Mouse (Mus musculus) forebrain, embryonic 15.5 days (tissue): ENCODE results near the gene Thoc7. TPM values are rescaled to one million over a fixed set of nuclear protein-coding genes. Genes with fewer than 3 reads are reported as not detected.

ENCODE experiments used
- ATAC-seq: fragments of 200-750 bp; cut with Nextera tagmentation; replicated peaks from 2 replicates; pipeline ENCODE4 v1.8.0; 2017; ENCODE audit warnings: mild to moderate bottlenecking, moderate TSS enrichment, moderate library complexity
- H3K27ac ChIP-seq: fragments of 300-500 bp; sonication (generic); replicated peaks from 2 replicates; pipeline ENCODE4 v1.5.1; 2015; ENCODE audit warnings: mild to moderate bottlenecking, inconsistent platforms
- H3K27me3 ChIP-seq: fragments of 300-500 bp; sonication (generic); 2 replicates; pipeline ENCODE4 v1.6.1; 2015; ENCODE audit warnings: inconsistent platforms
- H3K36me3 ChIP-seq: fragments of 300-500 bp; sonication (generic); 2 replicates; pipeline ENCODE4 v1.6.1; 2015; ENCODE audit warnings: mild to moderate bottlenecking, inconsistent platforms
- H3K4me1 ChIP-seq: fragments of 300-500 bp; sonication (generic); 2 replicates; pipeline ENCODE4 v1.6.1; 2015; ENCODE audit warnings: inconsistent platforms
- H3K4me2 ChIP-seq: fragments of 300-500 bp; sonication (generic); replicated peaks from 2 replicates; pipeline ENCODE4 v1.6.1; 2015; ENCODE audit warnings: mild to moderate bottlenecking, inconsistent platforms
- H3K4me3 ChIP-seq: fragments of 300-500 bp; sonication (generic); 2 replicates; pipeline ENCODE4 v1.5.1; 2015; ENCODE audit warnings: mild to moderate bottlenecking, inconsistent platforms
- H3K9ac ChIP-seq: fragments of 300-500 bp; sonication (generic); replicated peaks from 2 replicates; pipeline ENCODE4 v1.6.1; 2015; ENCODE audit warnings: mild to moderate bottlenecking, inconsistent platforms
- H3K9me3 ChIP-seq: fragments of 300-500 bp; sonication (generic); 2 replicates; pipeline ENCODE4 v1.6.1; 2016; ENCODE audit warnings: inconsistent platforms
- WGBS: fragments of 180-500 bp; shearing (Covaris S2); methylation state at CpG from one replicate; pipeline ENCODE4 v1.1.7; 2015; ENCODE audit warnings: mixed read lengths; 5-methylcytosine and 5-hydroxymethylcytosine counted together
- polyA plus RNA-seq: library from polyadenylated mRNA; unstranded; fragments of >200 nt; fragmentation: Nextera tagmentation; extraction: Ambion mirVana; gene quantifications from 2 replicates; pipeline ENCODE4 v1.2.1, GENCODE M21; 2015

Gene Thoc7
- polyA plus RNA-seq, 1 experiment from 2014 or later, result 168 TPM

GRCm38 (mm10) chr14:13917208-13917607 lies 44.4 kb downstream of the Thoc7 start:
- no peaks in the 10 kb centered on the region for H3K4me1 ChIP-seq
- H3K9me3 ChIP-seq, result no peaks in the 10 kb centered on the region
- no peak overlapping the region for H3K4me3 ChIP-seq
- H3K27me3 ChIP-seq, result no peaks in the 10 kb centered on the region
- ATAC-seq, result peak; percentile 38; the same call in 1 of the 2 replicates
- 86% methylated on average over 10 of the region's 10 CpGs for WGBS
- no peak overlapping the region for H3K9ac ChIP-seq
- H3K36me3 ChIP-seq, result no peaks in the 10 kb centered on the region
- no peak overlapping the region for H3K27ac ChIP-seq
- H3K4me2 ChIP-seq, result no peak overlapping the region

GRCm38 (mm10) chr14:13915207-13915606 lies 46.4 kb downstream of the Thoc7 start:
- Histone ChIP-seq H3K9ac (no peak overlapping the region), H3K9me3 (no peaks in the 10 kb centered on the region), H3K27ac (no peak overlapping the region), H3K36me3 (no peaks in the 10 kb centered on the region), H3K4me1 (no peaks in the 10 kb centered on the region), H3K27me3 (no peaks in the 10 kb centered on the region), H3K4me2 (no peak overlapping the region), H3K4me3 (no peak overlapping the region)
- WGBS, result 60% methylated on average over 4 of the region's 4 CpGs
- no peak for ATAC-seq

- ATAC-seq, result no peak
Measured at GRCm38 (mm10) chr14:13914387-13915082, 47.1 kb downstream of the Thoc7 start, which contains the start of gene Gm281. Gene Gm281, minus strand, starts transcription at chr14:13914478.

GRCm38 (mm10) chr14:13910148-13910547 lies 51.5 kb downstream of the Thoc7 start:
- ATAC-seq, result no peak
- WGBS, result 91% methylated on average over 2 of the region's 2 CpGs
- Histone ChIP-seq H3K27me3 (no peaks in the 10 kb centered on the region), H3K9me3 (no peaks in the 10 kb centered on the region), H3K4me3 (no peak overlapping the region), H3K4me2 (no peak overlapping the region), H3K4me1 (no peaks in the 10 kb centered on the region), H3K36me3 (no peaks in the 10 kb centered on the region), H3K9ac (no peak overlapping the region), H3K27ac (no peak overlapping the region)

More at GRCm38 (mm10) chr14:13914387-13915082, 47.1 kb downstream of the Thoc7 start, which contains the start of gene Gm281:
- Histone ChIP-seq H3K27ac (no peak within 1 kb of the TSS), H3K27me3 (no peaks in the 10 kb centered on the region), H3K4me1 (no peaks in the 10 kb centered on the region), H3K36me3 (no peaks in the 10 kb centered on the region), H3K4me3 (no peak within 1 kb of the TSS), H3K9me3 (no peaks in the 10 kb centered on the region), H3K4me2 (no peak within 1 kb of the TSS), H3K9ac (no peak within 1 kb of the TSS)
- WGBS, result 29% methylated on average over 1 of the region's 1 CpGs

- Histone ChIP-seq H3K27ac (no peak overlapping the region), H3K36me3 (no peaks in the 10 kb centered on the region), H3K4me1 (no peaks in the 10 kb centered on the region), H3K4me3 (no peak overlapping the region), H3K4me2 (no peak overlapping the region), H3K27me3 (no peaks in the 10 kb centered on the region), H3K9me3 (no peaks in the 10 kb centered on the region), H3K9ac (no peak overlapping the region)
- WGBS, result 90% methylated on average over 7 of the region's 7 CpGs
- ATAC-seq, result no peak
Measured at GRCm38 (mm10) chr14:13907145-13907544, 54.5 kb downstream of the Thoc7 start.

GRCm38 (mm10) chr14:13906461-13906860 lies 55.2 kb downstream of the Thoc7 start:
- Histone ChIP-seq H3K4me1 (peaks cover 2% of the 10 kb centered on the region; the same call in 1 of the 2 replicates), H3K9ac (no peak overlapping the region), H3K9me3 (no peaks in the 10 kb centered on the region), H3K36me3 (no peaks in the 10 kb centered on the region), H3K27me3 (no peaks in the 10 kb centered on the region), H3K27ac (no peak overlapping the region), H3K4me2 (no peak overlapping the region), H3K4me3 (no peak overlapping the region)
- 95% methylated on average over 1 of the region's 1 CpGs for WGBS
- ATAC-seq, result no peak

- Histone ChIP-seq H3K9me3 (no peaks in the 10 kb centered on the region), H3K27me3 (no peaks in the 10 kb centered on the region), H3K4me1 (peaks cover 6% of the 10 kb centered on the region; the same call in 1 of the 2 replicates), H3K36me3 (no peaks in the 10 kb centered on the region), H3K27ac (no peak overlapping the region), H3K9ac (peak overlapping the region; percentile 78), H3K4me3 (peak overlapping the region; percentile 55), H3K4me2 (peak overlapping the region; percentile 97)
- peak; percentile 93 for ATAC-seq
- under 1% methylated on average over 22 of the region's 22 CpGs for WGBS
Measured at GRCm38 (mm10) chr14:13901611-13902067, 60.0 kb downstream of the Thoc7 start.

Other genes with a start within 250 kb of the Thoc7 start
- gene Gm281, start 47.4 kb downstream of the Thoc7 start, polyA plus RNA-seq, result not detected in 2 replicates
- 4.0 and 5.7 TPM in 2 replicates for gene Atxn7, start 412 bp downstream of the Thoc7 start, polyA plus RNA-seq
- 280 and 283 TPM in 2 replicates for gene Psmd6, start 159.1 kb upstream of the Thoc7 start, polyA plus RNA-seq
- gene Olfr720, start 225.0 kb upstream of the Thoc7 start, polyA plus RNA-seq, result not detected in 2 replicates